Mouse (Mus musculus) forebrain, embryonic 11.5 days (tissue): ENCODE measurements around the gene L2hgdh. TPM values are rescaled to one million over a fixed set of nuclear protein-coding genes. Genes with fewer than 3 reads are reported as not detected.
A peak's percentile ranks its signal among the peaks of the same experiment; 100 is the strongest.

Experiments used
- ATAC-seq: fragments of 200-750 bp; cut with Nextera tagmentation; replicated peaks from 2 replicates; pipeline ENCODE4 v1.8.0; 2017; ENCODE audit warnings: moderate TSS enrichment; ENCODE audit not compliant: low FRiP score
- DNase-seq: peaks from one replicate; pipeline ENCODE4 v3.0.0-alpha.2; 2017; ENCODE audit warnings: low spot score
- H3K27ac ChIP-seq: fragments of 300-500 bp; sonication (generic); 2 replicates; pipeline ENCODE4 v1.5.1; 2014; ENCODE audit warnings: low read depth, low read length
- H3K27me3 ChIP-seq: fragments of 300-500 bp; sonication (generic); 2 replicates; pipeline ENCODE4 v1.6.1; 2014; ENCODE audit warnings: mild to moderate bottlenecking, low read length, mixed read lengths; ENCODE audit not compliant: control insufficient read depth, insufficient read depth
- H3K36me3 ChIP-seq: fragments of 300-500 bp; sonication (generic); 2 replicates; pipeline ENCODE4 v1.6.1; 2014; ENCODE audit warnings: mild to moderate bottlenecking, low read length, moderate library complexity, mixed read lengths; ENCODE audit not compliant: control insufficient read depth, insufficient read depth
- H3K4me1 ChIP-seq: fragments of 300-500 bp; sonication (generic); replicated peaks from 2 replicates; pipeline ENCODE4 v1.6.1; 2014; ENCODE audit warnings: low read length, mixed read lengths; ENCODE audit not compliant: control insufficient read depth, insufficient read depth
- H3K4me2 ChIP-seq: fragments of 300-500 bp; sonication (generic); 2 replicates; pipeline ENCODE4 v1.6.1; 2014; ENCODE audit warnings: low read depth, mild to moderate bottlenecking, low read length, moderate library complexity, mixed read lengths; ENCODE audit not compliant: severe bottlenecking
- H3K4me3 ChIP-seq: fragments of 300-500 bp; sonication (generic); 2 replicates; pipeline ENCODE4 v1.5.1; 2014; ENCODE audit warnings: low read depth, low read length
- H3K9ac ChIP-seq: fragments of 300-500 bp; sonication (generic); 2 replicates; pipeline ENCODE4 v1.6.1; 2014; ENCODE audit warnings: low read length
- H3K9me3 ChIP-seq: fragments of 300-500 bp; sonication (generic); 2 replicates; pipeline ENCODE4 v1.6.1; 2016; ENCODE audit warnings: low read length, mixed read lengths; ENCODE audit not compliant: control insufficient read depth
- WGBS: fragments of 180-500 bp; shearing (Covaris S2); extraction: QIAGEN DNeasy Blood & Tissue Kit; methylation state at CpG from one replicate; pipeline ENCODE4 v1.1.7; 2014; 5-methylcytosine and 5-hydroxymethylcytosine counted together
- polyA plus RNA-seq: library from polyadenylated mRNA; unstranded; fragments of >200 nt; fragmentation: Nextera tagmentation; extraction: Ambion mirVana; gene quantifications from 2 replicates; pipeline ENCODE4 v1.2.1, GENCODE M21; 2014

L2hgdh gene
- polyA plus RNA-seq, result 16.3 TPM in 2 replicates

DNA sequence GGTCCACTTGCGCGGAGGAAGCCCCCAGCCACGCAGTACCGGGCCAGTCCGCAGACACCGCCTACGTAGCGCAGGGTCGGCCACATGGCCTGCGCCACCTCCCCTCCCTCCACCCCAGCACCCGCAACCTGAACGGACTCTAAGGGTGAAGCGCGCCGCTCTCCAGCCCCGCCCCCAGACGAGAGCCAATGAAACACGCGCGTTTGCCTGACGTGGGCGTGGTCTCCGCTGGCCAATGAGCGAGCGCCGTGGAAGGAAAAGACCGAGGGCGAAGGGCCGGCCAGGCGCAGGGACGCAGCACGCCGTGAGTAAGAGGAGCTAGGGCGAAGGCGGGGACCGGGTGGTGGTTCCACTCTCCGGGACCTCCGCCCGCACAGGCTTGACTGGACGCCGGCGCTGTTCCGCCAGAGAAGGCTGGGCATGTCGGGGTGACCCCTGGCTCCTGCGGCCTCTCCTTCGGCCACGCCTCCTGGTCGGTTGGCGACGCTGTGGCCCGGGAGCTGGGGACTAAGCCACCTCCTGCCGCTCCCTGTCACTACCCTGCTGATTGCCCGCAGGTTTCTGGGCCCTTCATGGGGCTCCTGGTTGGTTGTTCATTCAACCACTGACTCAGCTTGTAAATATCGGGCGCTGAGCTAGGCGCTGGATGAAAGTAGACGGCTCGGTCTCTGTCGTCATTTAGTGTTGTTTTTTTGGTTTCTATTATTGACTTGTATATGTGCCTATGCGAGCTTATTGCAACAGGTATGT is at the start of gene L2hgdh, which contains the start of gene Atp5s:
TSS of gene L2hgdh (minus strand) at position 163 of the 750 bp plus-strand sequence.
TSS of gene Atp5s (plus strand) at position 240 of the 750 bp plus-strand sequence.
- no peaks in the 10 kb centered on the region; the same call in 1 of the 2 replicates for H3K4me1 ChIP-seq
- H3K4me3 ChIP-seq, result peak within 1 kb of the TSS; percentile 58
- H3K9ac ChIP-seq, result peak within 1 kb of the TSS; percentile 67
- peak within 1 kb of the TSS; percentile 50; the same call in 1 of the 2 replicates for H3K27ac ChIP-seq
- peak within 1 kb of the TSS; percentile 73 for H3K4me2 ChIP-seq
- DNase-seq (peak; percentile 98), ATAC-seq (peak; percentile 98)
- H3K9me3 ChIP-seq, result peaks cover 1% of the 10 kb centered on the region; the same call in 1 of the 2 replicates
- no peaks in the 10 kb centered on the region for H3K27me3 ChIP-seq
- no peaks in the 10 kb centered on the region; the same call in 1 of the 2 replicates for H3K36me3 ChIP-seq
- WGBS, result under 1% methylated on average over 60 of the region's 60 CpGs

DNA sequence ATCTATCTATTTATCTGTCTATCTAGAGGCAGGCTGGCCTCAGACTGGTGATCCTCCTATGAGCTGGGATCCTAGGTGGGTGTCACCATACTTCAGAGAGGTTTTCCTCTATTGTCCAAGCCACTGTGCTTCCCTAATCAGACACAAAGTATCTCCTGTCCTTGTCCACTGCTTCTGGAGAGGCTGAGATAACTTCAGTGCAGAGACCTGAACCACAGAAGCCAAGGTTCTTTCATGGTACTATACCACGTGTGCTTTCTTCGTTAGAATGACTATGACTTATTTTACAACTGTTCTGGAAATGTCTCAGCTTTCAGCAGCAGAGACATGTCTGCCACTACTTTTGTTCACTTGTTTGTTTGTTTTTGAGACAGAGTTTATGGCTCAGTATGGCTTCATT is 44.2 kb upstream of the L2hgdh start:
- Histone ChIP-seq H3K9ac (no peak overlapping the region), H3K36me3 (no peaks in the 10 kb centered on the region), H3K4me3 (no peak overlapping the region), H3K9me3 (no peaks in the 10 kb centered on the region), H3K4me1 (peaks cover 12% of the 10 kb centered on the region; the same call in 1 of the 2 replicates), H3K27ac (no peak overlapping the region), H3K4me2 (no peak overlapping the region), H3K27me3 (no peaks in the 10 kb centered on the region)
- ATAC-seq, result no peak
- 80% methylated on average over 2 of the region's 2 CpGs for whole genome bisulfite sequencing
- no peak for DNase-seq

DNA sequence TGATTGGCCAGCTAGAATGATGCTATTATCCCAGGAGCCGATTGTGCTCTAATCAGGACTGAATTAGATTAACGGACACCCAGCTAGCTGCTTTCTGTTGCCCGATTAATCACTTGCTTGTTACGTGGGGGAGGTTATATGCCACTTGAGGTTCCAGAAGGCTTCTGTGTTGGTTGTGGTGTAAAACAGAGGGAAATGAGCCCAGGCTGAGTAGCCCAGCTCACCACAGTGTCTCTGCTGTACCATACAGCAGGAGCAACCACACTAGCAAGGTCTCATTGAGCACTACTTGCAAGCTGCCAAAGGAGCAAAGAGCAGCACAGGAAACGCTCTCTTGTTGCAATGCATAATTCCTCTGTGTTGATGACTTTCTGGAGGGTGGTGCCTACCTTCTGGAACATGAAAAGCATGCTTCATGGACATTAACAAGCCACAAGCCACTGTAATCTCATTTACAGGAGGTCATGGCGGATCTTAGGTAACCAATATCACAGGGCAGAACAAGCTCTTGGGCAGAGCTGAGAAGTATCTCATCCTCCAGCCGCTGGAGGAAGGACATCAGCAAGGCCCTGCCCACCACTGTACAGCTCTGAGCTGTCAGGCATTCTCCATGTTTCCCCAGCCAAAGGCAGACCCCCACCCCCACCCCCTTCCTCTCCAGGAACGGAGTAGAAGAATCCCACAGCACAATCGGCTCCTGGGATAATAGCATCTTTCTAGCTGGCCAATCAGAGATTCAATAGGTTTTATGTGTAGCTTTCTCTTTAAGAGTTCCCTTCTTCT is 43.0 kb upstream of the L2hgdh start:
- H3K4me2 ChIP-seq, result peak overlapping the region; percentile 24; the same call in 1 of the 2 replicates
- 23% methylated on average over 9 of the region's 9 CpGs for whole genome bisulfite sequencing
- 0 out of 2 replicates have a peak overlapping the region, but pooled peaks have one; percentile 43 for H3K27ac ChIP-seq
- H3K9me3 ChIP-seq, result no peaks in the 10 kb centered on the region
- no peaks in the 10 kb centered on the region for H3K27me3 ChIP-seq
- DNase-seq (peak; percentile 55), ATAC-seq (peak; percentile 69)
- H3K4me1 ChIP-seq, result peaks cover 12% of the 10 kb centered on the region; the same call in 1 of the 2 replicates
- no peak overlapping the region; the same call in 1 of the 2 replicates for H3K9ac ChIP-seq
- no peaks in the 10 kb centered on the region for H3K36me3 ChIP-seq
- H3K4me3 ChIP-seq, result no peak overlapping the region

DNA sequence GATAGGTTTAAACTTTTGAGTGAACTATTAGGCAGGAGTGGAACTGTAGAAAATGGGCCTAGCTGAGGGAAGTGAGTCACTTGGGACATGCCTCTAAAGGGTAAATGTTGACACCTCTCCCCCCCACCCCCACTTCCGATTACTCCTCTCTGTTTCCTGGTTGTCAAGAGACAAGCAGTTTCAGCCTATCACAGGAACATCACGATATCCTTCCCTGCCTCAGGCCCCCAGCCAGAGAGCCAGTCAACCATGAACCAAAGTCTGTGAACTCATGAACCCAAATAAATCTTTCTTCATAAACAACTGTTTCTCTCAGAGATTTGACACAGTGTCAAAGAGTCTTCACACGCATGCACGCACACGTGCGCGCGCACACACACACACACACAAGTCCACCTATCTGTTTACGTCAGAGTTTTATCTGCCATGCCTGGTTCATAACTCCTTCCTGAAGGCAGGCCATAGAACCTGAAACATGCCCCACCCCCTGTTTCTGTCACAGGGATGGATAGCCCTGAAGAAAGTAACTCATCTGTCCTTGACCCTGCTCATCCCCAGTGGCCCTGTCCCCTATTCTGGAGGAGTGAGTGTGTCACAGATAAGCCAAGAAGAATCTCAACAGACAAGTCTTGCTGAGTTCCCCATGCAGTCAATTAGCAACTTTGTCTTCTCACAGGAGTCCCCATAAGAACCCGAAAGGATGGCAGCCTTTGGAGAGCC is 41.7 kb upstream of the L2hgdh start:
- Histone ChIP-seq H3K4me1 (peaks cover 12% of the 10 kb centered on the region; the same call in 1 of the 2 replicates), H3K9me3 (no peaks in the 10 kb centered on the region), H3K9ac (no peak overlapping the region), H3K27me3 (no peaks in the 10 kb centered on the region), H3K36me3 (no peaks in the 10 kb centered on the region), H3K27ac (no peak overlapping the region), H3K4me2 (no peak overlapping the region), H3K4me3 (no peak overlapping the region)
- DNase-seq, result peak; percentile 42
- no peak for ATAC-seq
- WGBS, result 86% methylated on average over 10 of the region's 10 CpGs

DNA sequence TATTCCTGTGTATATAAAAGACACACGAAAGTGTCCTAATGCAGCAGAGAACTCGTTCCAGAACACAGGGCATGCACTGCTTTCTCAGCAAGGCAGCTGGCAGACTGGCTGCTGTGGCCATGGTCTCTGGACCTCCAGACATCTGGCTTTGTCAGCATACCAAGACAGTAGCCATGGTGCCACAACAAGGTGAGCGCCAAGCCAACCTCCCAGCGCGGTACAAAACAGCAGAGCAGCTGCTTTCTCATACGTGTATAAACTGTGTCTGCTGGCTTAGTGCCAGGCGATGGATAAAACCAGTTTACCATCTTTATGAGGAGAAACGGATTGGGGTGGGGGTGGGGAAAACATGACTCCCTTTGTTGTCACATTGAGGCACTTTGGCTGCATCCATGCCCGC is 40.9 kb upstream of the L2hgdh start:
- WGBS, result 84% methylated on average over 9 of the region's 9 CpGs
- Histone ChIP-seq H3K9me3 (no peaks in the 10 kb centered on the region), H3K4me2 (no peak overlapping the region), H3K27me3 (no peaks in the 10 kb centered on the region), H3K4me3 (no peak overlapping the region), H3K36me3 (no peaks in the 10 kb centered on the region), H3K9ac (no peak overlapping the region), H3K4me1 (peaks cover 12% of the 10 kb centered on the region; the same call in 1 of the 2 replicates), H3K27ac (no peak overlapping the region)
- ATAC-seq (no peak), DNase-seq (no peak)

DNA sequence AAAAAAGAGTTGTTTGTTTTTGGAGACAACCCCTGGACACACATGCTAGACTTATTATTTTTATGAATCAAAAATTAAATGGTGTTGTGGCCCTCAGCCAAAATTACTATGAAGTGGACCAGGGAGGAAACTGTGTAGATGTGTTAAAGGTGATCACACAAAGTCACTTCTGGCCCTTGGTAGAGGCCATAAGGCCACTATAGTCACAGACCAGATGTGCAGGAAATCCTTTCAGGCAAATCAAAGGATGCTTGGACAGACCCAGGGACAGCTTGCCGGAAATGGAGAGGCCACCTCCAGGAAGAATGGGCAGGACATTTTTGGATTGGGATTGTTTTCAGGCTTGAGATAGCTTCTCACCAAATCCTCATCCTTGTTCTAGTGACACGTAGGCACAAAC is 36.9 kb upstream of the L2hgdh start:
- Histone ChIP-seq H3K9me3 (no peaks in the 10 kb centered on the region), H3K27me3 (no peaks in the 10 kb centered on the region), H3K4me1 (peaks cover 2% of the 10 kb centered on the region; the same call in 1 of the 2 replicates), H3K9ac (no peak overlapping the region), H3K4me2 (no peak overlapping the region), H3K27ac (no peak overlapping the region), H3K4me3 (no peak overlapping the region), H3K36me3 (no peaks in the 10 kb centered on the region)
- no peak for DNase-seq
- no peak for ATAC-seq
- WGBS, result 79% methylated on average over 2 of the region's 2 CpGs

DNA sequence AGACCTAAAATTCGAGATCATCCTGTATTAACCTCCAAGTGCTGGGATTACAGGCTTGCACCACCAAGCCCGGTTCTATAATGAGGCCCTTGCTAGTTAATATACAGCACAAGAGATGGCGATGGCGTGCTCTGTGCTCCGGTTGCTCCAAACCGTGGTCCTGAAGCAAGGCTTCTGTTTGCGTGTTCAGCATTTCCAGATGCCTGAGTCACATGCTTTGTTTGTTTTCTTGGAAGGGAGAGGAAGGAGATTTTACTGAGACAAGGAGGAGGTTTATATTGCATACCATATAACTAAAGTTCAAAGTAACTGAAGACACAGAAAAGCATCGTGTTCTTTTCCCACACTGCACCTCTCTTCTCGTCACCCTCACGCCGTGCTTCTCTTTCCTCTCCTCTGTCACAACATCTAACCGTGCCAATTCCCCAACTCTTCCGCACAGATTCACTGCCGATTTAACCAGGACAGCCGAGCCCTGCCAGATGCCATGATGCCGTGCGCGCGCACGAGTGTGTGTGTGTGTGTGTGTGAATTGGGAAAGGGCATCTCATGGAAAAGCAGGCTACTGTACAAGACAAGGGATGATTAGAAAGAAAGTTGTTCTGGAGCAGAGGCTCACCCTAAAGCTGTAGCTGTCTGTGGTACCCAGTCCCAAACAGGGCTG is 36.2 kb upstream of the L2hgdh start:
- Histone ChIP-seq H3K9ac (no peak overlapping the region), H3K9me3 (no peaks in the 10 kb centered on the region), H3K27me3 (no peaks in the 10 kb centered on the region), H3K4me3 (no peak overlapping the region), H3K4me1 (peaks cover 2% of the 10 kb centered on the region; the same call in 1 of the 2 replicates), H3K27ac (no peak overlapping the region), H3K4me2 (no peak overlapping the region), H3K36me3 (no peaks in the 10 kb centered on the region)
- DNase-seq (no peak), ATAC-seq (no peak)
- WGBS, result 91% methylated on average over 20 of the region's 20 CpGs

DNA sequence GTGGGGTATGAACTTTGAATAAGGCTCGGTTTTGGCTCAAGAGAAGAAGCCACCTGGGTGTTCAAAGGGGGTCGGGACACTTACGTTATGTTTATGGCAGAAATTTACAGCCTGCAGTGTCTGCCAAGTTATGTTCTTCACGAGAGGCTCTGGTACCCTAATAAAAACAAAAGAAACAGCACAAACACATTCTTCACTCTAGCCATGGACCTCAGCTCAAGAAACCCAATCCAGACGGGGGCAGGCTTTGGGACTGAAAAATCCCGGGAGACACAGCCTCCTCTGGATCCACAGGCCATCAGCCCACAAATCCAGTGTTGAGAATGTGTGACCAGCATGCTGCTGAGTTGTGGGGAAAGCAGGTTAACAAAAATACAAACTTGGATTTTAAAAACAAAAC is 35.3 kb upstream of the L2hgdh start:
- no peak for ATAC-seq
- H3K27ac ChIP-seq, result no peak overlapping the region

More for the DNA sequence above, 35.3 kb upstream of the L2hgdh start:
- H3K9ac ChIP-seq, result no peak overlapping the region
- H3K9me3 ChIP-seq, result no peaks in the 10 kb centered on the region
- no peaks in the 10 kb centered on the region for H3K36me3 ChIP-seq
- peaks cover 2% of the 10 kb centered on the region; the same call in 1 of the 2 replicates for H3K4me1 ChIP-seq
- H3K27me3 ChIP-seq, result no peaks in the 10 kb centered on the region
- WGBS, result 78% methylated on average over 6 of the region's 6 CpGs
- no peak overlapping the region for H3K4me2 ChIP-seq
- H3K4me3 ChIP-seq, result no peak overlapping the region
- DNase-seq, result no peak
